Comparison of ENCODE assay signal across 27 mouse cellular contexts in the genomic region with DNA sequence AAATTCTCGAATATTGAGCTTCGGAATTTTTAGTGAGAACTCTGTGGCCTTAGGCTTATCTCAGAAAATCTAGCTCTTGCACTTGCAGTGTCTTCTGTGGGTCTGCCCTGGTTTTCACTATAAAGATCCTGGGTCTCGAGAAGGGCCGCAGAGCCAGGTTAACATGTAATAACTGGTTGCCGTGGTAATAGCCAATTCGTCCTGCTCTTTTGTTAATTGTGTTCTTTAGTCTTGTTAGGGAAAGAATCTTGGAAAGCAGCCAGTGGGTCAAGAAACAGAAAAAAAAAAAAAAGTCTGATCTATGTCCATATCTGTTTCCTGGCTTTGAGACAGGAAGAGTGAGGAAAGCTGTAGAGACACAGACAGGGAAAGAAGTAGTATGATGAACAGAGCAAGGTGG.
DNase-seq lines count a peak whose midpoint lies in the region; ATAC-seq lines count a peak whose summit lies in the region.
"Had no signal": no experiment of that assay in that cellular context is flagged by ENCODE, and none has a peak within 500 bp of the region (broad histone marks: within the 10 kb centered on the region; RNA-seq: fewer than 3 reads in every experiment).

No protein-coding gene starts in this region.

- no peaks in the 10 kb centered on the region for H3K27me3 ChIP-seq in hindbrain, embryonic 11.5 days (ENCODE audit: control insufficient read depth, insufficient read depth, low read length)
- no peaks in the 10 kb centered on the region for H3K27me3 ChIP-seq in hindbrain, embryonic 16.5 days (replicated peaks; ENCODE audit: control insufficient read depth, insufficient read depth, low read length)
- H3K27me3 ChIP-seq in lung, embryonic 15.5 days, result no peaks in the 10 kb centered on the region
- H3K27me3 ChIP-seq: heart, embryonic 13.5 days; liver, embryonic 12.5 days; neural tube, embryonic 15.5 days had no signal

- no peaks in the 10 kb centered on the region for H3K9me3 ChIP-seq in hindbrain, embryonic 11.5 days (ENCODE audit: control insufficient read depth, low read length)
- no peaks in the 10 kb centered on the region for H3K9me3 ChIP-seq in hindbrain, embryonic 16.5 days (ENCODE audit: control insufficient read depth, low read length)
- H3K9me3 ChIP-seq in lung, embryonic 15.5 days, result no peaks in the 10 kb centered on the region
- H3K9me3 ChIP-seq: heart, embryonic 13.5 days; liver, embryonic 12.5 days; neural tube, embryonic 15.5 days had no signal

- H3K4me2 ChIP-seq in hindbrain, embryonic 11.5 days (replicated peaks; ENCODE audit: low read depth, low read length), result no peak overlapping the region
- no peak overlapping the region for H3K4me2 ChIP-seq in hindbrain, embryonic 16.5 days (ENCODE audit: low read length)
- no peak overlapping the region for H3K4me2 ChIP-seq in lung, embryonic 15.5 days
- H3K4me2 ChIP-seq: heart, embryonic 13.5 days; liver, embryonic 12.5 days; neural tube, embryonic 15.5 days had no signal

- no peak overlapping the region for H3K27ac ChIP-seq in hindbrain, embryonic 11.5 days (ENCODE audit: low read depth, low read length)
- H3K27ac ChIP-seq in hindbrain, embryonic 16.5 days (ENCODE audit: low read depth, low read length), result no peak overlapping the region
- H3K27ac ChIP-seq in lung, embryonic 15.5 days, result no peak overlapping the region
- H3K27ac ChIP-seq: heart, embryonic 13.5 days; liver, embryonic 12.5 days; neural tube, embryonic 15.5 days; stomach, postnatal 0 days had no signal

- WGBS in hindbrain, embryonic 11.5 days, result 76% methylated on average over 6 of the region's 6 CpGs
- WGBS in hindbrain, embryonic 16.5 days, result 36% methylated on average over 6 of the region's 6 CpGs
- 22% methylated on average over 6 of the region's 6 CpGs for WGBS in lung, embryonic 15.5 days

- peak; percentile 11 for DNase-seq in hindbrain, embryonic 11.5 days (ENCODE audit: low spot score)
- DNase-seq in lung, postnatal 10 days, result no peak
- peak; percentile 8 for DNase-seq in retina, postnatal 1 day
- no peak for DNase-seq in retina, embryonic 14.5 days (ENCODE audit: low spot score)
- no peak for DNase-seq in ovary, postnatal 10 days (ENCODE audit: low spot score)
- DNase-seq: adrenal gland, adult 2 months; cerebellum, adult 8-10 months; cerebellum, postnatal 25 days; gastrocnemius, postnatal 10 days; heart, postnatal 10 days; kidney, adult 18-20 months; kidney, postnatal 4 days; layer of hippocampus, postnatal 36 days; left cerebral cortex, postnatal 4 days; lung, adult 18-20 months; lung, postnatal 36 days; right cerebral cortex, postnatal 4 days; thymus, adult 18-20 months; thymus, postnatal 25 days had no signal

- H3K4me3 ChIP-seq in hindbrain, embryonic 11.5 days (ENCODE audit: low read depth, low read length), result no peak overlapping the region
- H3K4me3 ChIP-seq in hindbrain, embryonic 16.5 days (ENCODE audit: low read length), result no peak overlapping the region
- H3K4me3 ChIP-seq in lung, embryonic 15.5 days, result no peak overlapping the region
- H3K4me3 ChIP-seq: heart, embryonic 13.5 days; liver, embryonic 12.5 days; neural tube, embryonic 15.5 days had no signal

- H3K36me3 ChIP-seq in hindbrain, embryonic 11.5 days (ENCODE audit: control insufficient read depth, insufficient read depth, low read length), result no peaks in the 10 kb centered on the region
- H3K36me3 ChIP-seq in hindbrain, embryonic 16.5 days (ENCODE audit: control insufficient read depth, insufficient read depth, low read length), result no peaks in the 10 kb centered on the region
- no peaks in the 10 kb centered on the region for H3K36me3 ChIP-seq in lung, embryonic 15.5 days
- H3K36me3 ChIP-seq: heart, embryonic 13.5 days; liver, embryonic 12.5 days; neural tube, embryonic 15.5 days had no signal

- H3K9ac ChIP-seq in hindbrain, embryonic 11.5 days (ENCODE audit: low read depth, low read length), result no peak overlapping the region
- no peak overlapping the region for H3K9ac ChIP-seq in hindbrain, embryonic 16.5 days (ENCODE audit: low read depth, low read length)
- H3K9ac ChIP-seq in lung, embryonic 15.5 days, result no peak overlapping the region
- H3K9ac ChIP-seq: heart, embryonic 13.5 days; liver, embryonic 12.5 days; neural tube, embryonic 15.5 days had no signal

- H3K4me1 ChIP-seq in hindbrain, embryonic 11.5 days (replicated peaks; ENCODE audit: control insufficient read depth, insufficient read depth, low read length), result no peaks in the 10 kb centered on the region
- peaks cover 2% of the 10 kb centered on the region; the same call in 1 of the 2 replicates for H3K4me1 ChIP-seq in hindbrain, embryonic 16.5 days (ENCODE audit: control insufficient read depth, insufficient read depth, low read depth, low read length)
- peaks cover 18% of the 10 kb centered on the region; the same call in 1 of the 2 replicates for H3K4me1 ChIP-seq in lung, embryonic 15.5 days
- H3K4me1 ChIP-seq: heart, embryonic 13.5 days; liver, embryonic 12.5 days; neural tube, embryonic 15.5 days had no signal

- ATAC-seq in hindbrain, embryonic 11.5 days (ENCODE audit: low FRiP score), result no peak
- no peak for ATAC-seq in hindbrain, embryonic 16.5 days
- peak; percentile 31; the same call in 1 of the 2 replicates for ATAC-seq in lung, embryonic 15.5 days (ENCODE audit: borderline replicate concordance, extremely low read depth, low FRiP score, low TSS enrichment)
- ATAC-seq: activated CD4-positive, CD25-positive, alpha-beta regulatory T cell, adult 4 months; CD4-positive, CD25-positive, alpha-beta regulatory T cell, adult 4 months; liver, embryonic 12.5 days had no signal

Comparison
In these comparisons a context has a peak if more than half of its experiments do, and no peak if none do; other contexts are left out.
1. DNase-seq: peak in hindbrain, embryonic 11.5 days (single experiment) and retina, postnatal 1 day (single experiment); none in lung, postnatal 10 days (single experiment), retina, embryonic 14.5 days (single experiment) and ovary, postnatal 10 days (single experiment).